Mouse (Mus musculus) CH12.LX (cell line): ENCODE data around the gene Fancc. TPM values are rescaled to one million over a fixed set of nuclear protein-coding genes. Genes with fewer than 3 reads are reported as not detected.

ENCODE experiments used
- DNase-seq: peaks from one replicate; pipeline ENCODE4 v3.0.0-alpha.2; 2013; ENCODE audit errors: extremely low read depth
- H3K27ac ChIP-seq: 2 replicates; pipeline ENCODE4 v1.5.1; 2012; ENCODE audit warnings: low read depth, mild to moderate bottlenecking, control low read depth, moderate library complexity; ENCODE audit not compliant: insufficient read depth
- H3K27me3 ChIP-seq: replicated peaks from 2 replicates; pipeline ENCODE3; 2012; ENCODE audit warnings: inconsistent platforms
- H3K36me3 ChIP-seq, 2 experiments: replicated peaks in 1 of 2; 2 replicates each; pipeline versions ENCODE3 to v1.6.1; 2012; ENCODE audit warnings: inconsistent platforms in 1 of 2, low read length in 1 of 2, mild to moderate bottlenecking in 1 of 2, mixed read lengths in 1 of 2, moderate library complexity in 1 of 2; ENCODE audit not compliant: control insufficient read depth in 1 of 2, insufficient read depth in 1 of 2
- H3K4me1 ChIP-seq, 2 experiments: 2 replicates each; pipeline ENCODE4 v1.6.1; 2012; ENCODE audit warnings: inconsistent platforms in 1 of 2, moderate library complexity in 1 of 2; ENCODE audit not compliant: insufficient read depth in 2 of 2, control insufficient read depth in 1 of 2
- H3K4me2 ChIP-seq: 2 replicates; pipeline ENCODE4 v1.6.1; 2012; ENCODE audit warnings: low read depth, mild to moderate bottlenecking, control low read depth; ENCODE audit not compliant: poor library complexity, insufficient read depth, severe bottlenecking
- H3K4me3 ChIP-seq, 3 experiments: fragments of 150-350 bp in 1 of 3; sonication (generic) in 1 of 3; replicated peaks in 1 of 3; 2 replicates each; pipeline versions ENCODE3 to v1.5.1; 2011 to 2012; ENCODE audit warnings: low read depth in 2 of 3, low read length in 2 of 3, mild to moderate bottlenecking in 2 of 3, moderate library complexity in 2 of 3, control low read depth in 1 of 3, improper control_type of control experiment in 1 of 3, inconsistent platforms in 1 of 3, mixed read lengths in 1 of 3; ENCODE audit not compliant: poor library complexity in 1 of 3
- H3K79me2 ChIP-seq: replicated peaks from 2 replicates; pipeline ENCODE4 v1.6.1; 2012; ENCODE audit warnings: mild to moderate bottlenecking, moderate library complexity; ENCODE audit not compliant: control insufficient read depth, poor library complexity, insufficient read depth, severe bottlenecking; ENCODE audit errors: extremely low read depth
- H3K9ac ChIP-seq: 2 replicates; pipeline ENCODE4 v1.6.1; 2012; ENCODE audit warnings: low read depth, mild to moderate bottlenecking, control low read depth, moderate library complexity; ENCODE audit not compliant: insufficient read depth
- H3K9me3 ChIP-seq: replicated peaks from 2 replicates; pipeline ENCODE3; 2012; ENCODE audit warnings: low read length, inconsistent platforms, mixed read lengths
- BHLHE40 ChIP-seq: IDR thresholded peaks from 2 replicates; pipeline ENCODE4 v1.6.1; 2011; ENCODE audit warnings: mild to moderate bottlenecking, low read depth, low read length, improper control_type of control experiment
- CHD1 ChIP-seq: IDR thresholded peaks from 2 replicates; pipeline ENCODE4 v1.6.1; 2012; ENCODE audit warnings: low read depth, low read length, improper control_type of control experiment, inconsistent platforms
- CHD2 ChIP-seq: IDR thresholded peaks from 2 replicates; pipeline ENCODE4 v1.6.1; 2011; ENCODE audit warnings: low read length, improper control_type of control experiment
- CTCF ChIP-seq, 2 experiments: IDR thresholded peaks in 1 of 2; conservative IDR thresholded peaks in 1 of 2; 2 replicates each; pipeline ENCODE4 v1.5.1; 2011 to 2012; ENCODE audit warnings: low read depth in 2 of 2, low read length in 2 of 2, improper control_type of control experiment in 1 of 2, inconsistent platforms in 1 of 2, mild to moderate bottlenecking in 1 of 2, moderate library complexity in 1 of 2
- ELF1 ChIP-seq: IDR thresholded peaks from 2 replicates; pipeline ENCODE4 v1.6.1; 2014; ENCODE audit warnings: low read depth, mild to moderate bottlenecking, inconsistent platforms, low read length, improper control_type of control experiment
- ETS1 ChIP-seq: conservative IDR thresholded peaks from 2 replicates; pipeline ENCODE4 v1.6.1; 2012; ENCODE audit warnings: low read depth, mild to moderate bottlenecking, inconsistent platforms, low read length, improper control_type of control experiment, moderate library complexity
- HCFC1 ChIP-seq: IDR thresholded peaks from 2 replicates; pipeline ENCODE4 v1.6.1; 2012; ENCODE audit warnings: low read depth, mild to moderate bottlenecking, inconsistent platforms, low read length, improper control_type of control experiment
- IRF4 ChIP-seq: IDR thresholded peaks from 2 replicates; pipeline ENCODE4 v1.6.1; 2014; ENCODE audit warnings: low read depth, mild to moderate bottlenecking, inconsistent platforms, low read length, improper control_type of control experiment
- JUN ChIP-seq: IDR thresholded peaks from 2 replicates; pipeline ENCODE4 v1.6.1; 2011; ENCODE audit warnings: low read depth, mild to moderate bottlenecking, low read length, improper control_type of control experiment, moderate library complexity; ENCODE audit not compliant: insufficient read depth
- JUND ChIP-seq: conservative IDR thresholded peaks from 2 replicates; pipeline ENCODE4 v1.6.1; 2011; ENCODE audit warnings: low read depth, low read length, improper control_type of control experiment
- MAFK ChIP-seq: IDR thresholded peaks from 2 replicates; pipeline ENCODE4 v1.6.1; 2011; ENCODE audit warnings: low read length, improper control_type of control experiment; ENCODE audit not compliant: insufficient replicate concordance
- MAZ ChIP-seq: IDR thresholded peaks from 2 replicates; pipeline ENCODE4 v1.6.1; 2012; ENCODE audit warnings: low read depth, mild to moderate bottlenecking, inconsistent platforms, low read length, improper control_type of control experiment, moderate library complexity
- MEF2A ChIP-seq: IDR thresholded peaks from 2 replicates; pipeline ENCODE4 v1.6.1; 2014; ENCODE audit warnings: low read depth, mild to moderate bottlenecking, inconsistent platforms, low read length, improper control_type of control experiment, borderline replicate concordance
- MXI1 ChIP-seq: IDR thresholded peaks from 2 replicates; pipeline ENCODE4 v1.6.1; 2011; ENCODE audit warnings: mild to moderate bottlenecking, low read depth, low read length, improper control_type of control experiment
- MYC ChIP-seq: IDR thresholded peaks from 2 replicates; pipeline ENCODE4 v1.6.1; 2011; ENCODE audit warnings: low read depth, mild to moderate bottlenecking, improper control_type of control experiment, low read length
- NELFE ChIP-seq: IDR thresholded peaks from 2 replicates; pipeline ENCODE4 v1.6.1; 2011; ENCODE audit warnings: low read depth, low read length, improper control_type of control experiment
- NRF1 ChIP-seq: IDR thresholded peaks from 2 replicates; pipeline ENCODE4 v1.6.1; 2014; ENCODE audit warnings: low read depth, mild to moderate bottlenecking, inconsistent platforms, low read length, improper control_type of control experiment, moderate library complexity
- PAX5 ChIP-seq: IDR thresholded peaks from 2 replicates; pipeline ENCODE4 v1.6.1; 2012; ENCODE audit warnings: low read length, inconsistent platforms, mixed read lengths
- POLR2A ChIP-seq: IDR thresholded peaks from 2 replicates; pipeline ENCODE4 v1.6.1; 2011; ENCODE audit warnings: low read depth, mild to moderate bottlenecking, improper control_type of control experiment, low read length
- SIN3A ChIP-seq: IDR thresholded peaks from 2 replicates; pipeline ENCODE4 v1.6.1; 2012; ENCODE audit warnings: low read length, improper control_type of control experiment, inconsistent platforms
- TBP ChIP-seq: conservative IDR thresholded peaks from 2 replicates; pipeline ENCODE4 v1.6.1; 2011; ENCODE audit warnings: low read depth, low read length, improper control_type of control experiment
- TCF12 ChIP-seq: IDR thresholded peaks from 2 replicates; pipeline ENCODE4 v1.6.1; 2014; ENCODE audit warnings: low read depth, mild to moderate bottlenecking, inconsistent platforms, low read length, improper control_type of control experiment
- UBTF ChIP-seq: IDR thresholded peaks from 2 replicates; pipeline ENCODE4 v1.6.1; 2012; ENCODE audit warnings: low read depth, mild to moderate bottlenecking, inconsistent platforms, low read length, improper control_type of control experiment, moderate library complexity
- USF1 ChIP-seq: IDR thresholded peaks from 2 replicates; pipeline ENCODE4 v1.6.1; 2014; ENCODE audit warnings: low read depth, mild to moderate bottlenecking, inconsistent platforms, low read length, improper control_type of control experiment
- USF2 ChIP-seq: conservative IDR thresholded peaks from 2 replicates; pipeline ENCODE4 v1.6.1; 2011; ENCODE audit warnings: low read depth, low read length, improper control_type of control experiment
- ZMIZ1 ChIP-seq: IDR thresholded peaks from 2 replicates; pipeline ENCODE4 v1.6.1; 2012; ENCODE audit warnings: low read depth, mild to moderate bottlenecking, inconsistent platforms, low read length, improper control_type of control experiment
- ZNF384 ChIP-seq: IDR thresholded peaks from 2 replicates; pipeline ENCODE4 v1.6.1; 2012; ENCODE audit warnings: low read depth, low read length, improper control_type of control experiment, inconsistent platforms
- dilution Hi-C: fragments of 300-500 bp; cut with MboI; formaldehyde crosslinking; loops from 2 replicates; pipeline ENCODE4 v1.14.3; 2020; ENCODE audit warnings: low sequenced_read_pairs; ENCODE audit not compliant: extremely low pct_unique_long_range_greater_than_20kb, extremely low pct_ligation_motif_present
- in situ Hi-C: fragments of 300-500 bp; cut with MboI; formaldehyde crosslinking; loops from 3 replicates; pipeline ENCODE4 v1.14.3; 2019; ENCODE audit warnings: low sequenced_read_pairs, low pct_ligation_motif_present, low pct_unique_long_range_greater_than_20kb, mixed read lengths
- polyA plus RNA-seq: library from polyadenylated mRNA; unstranded; fragments of >175 nt; gene quantifications from 2 replicates; pipeline ENCODE4 v1.2.1, GENCODE M21; 2012; ENCODE audit warnings: low read depth; ENCODE audit not compliant: insufficient read length
- total RNA-seq, 2 experiments: library from RNA; depleted of rRNA; stranded (reverse); fragments of 300-350 nt in 1 of 2; fragments of >200 nt in 1 of 2; gene quantifications; 2 replicates each; pipeline ENCODE4 v1.2.3; 2012 to 2014

Fancc gene
- total and polyA plus RNA-seq, 3 experiments, result 8.2 to 12.4 (median 8.7) TPM

- H3K9me3 ChIP-seq, result no peaks in the 10 kb centered on the region
- no peak for DNase-seq
- no peak overlapping the region for H3K4me2 ChIP-seq
- in situ Hi-C loops, result no loop called here
- no peak overlapping the region for H3K27ac ChIP-seq
- peaks cover 59 to 97% of the 10 kb centered on the region in 2 experiments for H3K36me3 ChIP-seq
- H3K4me1 ChIP-seq, result no peaks in the 10 kb centered on the region
- TF ChIP-seq CHD1 (no peak), MXI1 (no peak), ZNF384 (no peak), TBP (no peak), PAX5 (no peak), NRF1 (no peak), MAFK (no peak), CHD2 (no peak), HCFC1 (no peak), MEF2A (no peak), JUN (no peak), ZMIZ1 (no peak), MYC (no peak), USF1 (no peak), TCF12 (no peak), IRF4 (no peak), ETS1 (no peak), ELF1 (no peak), NELFE (no peak)
- no peak overlapping the region for H3K4me3 ChIP-seq
- H3K9ac ChIP-seq, result no peak overlapping the region
- H3K79me2 ChIP-seq, result no peaks in the 10 kb centered on the region
- no peaks in the 10 kb centered on the region for H3K27me3 ChIP-seq
- dilution Hi-C loops, result no loop called here
Observed at GRCm38 (mm10) chr13:63302381-63302780, 194.7 kb downstream of the Fancc start.

GRCm38 (mm10) chr13:63301764-63302209, 195.3 kb downstream of the Fancc start:
- DNase-seq, result no peak
- Histone ChIP-seq H3K9me3 (no peaks in the 10 kb centered on the region), H3K79me2 (no peaks in the 10 kb centered on the region), H3K36me3 (peaks cover 64 to 97% of the 10 kb centered on the region in 2 experiments), H3K27ac (no peak overlapping the region), H3K4me1 (no peaks in the 10 kb centered on the region), H3K9ac (no peak overlapping the region), H3K4me3 (no peak overlapping the region), H3K27me3 (no peaks in the 10 kb centered on the region), H3K4me2 (no peak overlapping the region)
- dilution Hi-C loops (no loop called here), in situ Hi-C loops (no loop called here)
- no peak for TF ChIP-seq SIN3A
- no peak for TF ChIP-seq JUND
- no peak for TF ChIP-seq MAZ
- TF ChIP-seq CTCF (conservative IDR thresholded peaks at IDR 0.05 in 1 of 2, IDR thresholded peaks at IDR 0.05 in 1 of 2; ENCODE audit: low read depth in 2 of 2, low read length in 2 of 2), result no peak
- no peak for TF ChIP-seq NELFE
- TF ChIP-seq POLR2A, result no peak
- TF ChIP-seq BHLHE40, result no peak
- TF ChIP-seq ZNF384, result no peak
- no peak for TF ChIP-seq USF2
- no peak for TF ChIP-seq MAFK
- no peak for TF ChIP-seq CHD1
- TF ChIP-seq UBTF, result no peak
- no peak for TF ChIP-seq TCF12
